Mouse (Mus musculus) cortical plate, adult 2 months (tissue): ENCODE measurements around the gene Cgnl1. TPM values are rescaled to one million over a fixed set of nuclear protein-coding genes. Genes with fewer than 3 reads are reported as not detected.

ENCODE experiments used
- H3K27ac ChIP-seq: fragments of 200-500 bp; 2 replicates; pipeline ENCODE4 v1.5.1; 2012; ENCODE audit warnings: low read length, control low read depth, inconsistent platforms; ENCODE audit not compliant: insufficient read depth
- H3K4me1 ChIP-seq: fragments of 200-500 bp; 2 replicates; pipeline ENCODE4 v1.6.1; 2011; ENCODE audit warnings: low read length; ENCODE audit not compliant: control insufficient read depth, insufficient read depth
- H3K4me3 ChIP-seq: fragments of 200-500 bp; 2 replicates; pipeline ENCODE4 v1.5.1; 2011; ENCODE audit warnings: mild to moderate bottlenecking, low read length, control low read depth; ENCODE audit not compliant: insufficient read depth
- CTCF ChIP-seq: fragments of 200-500 bp; IDR thresholded peaks from 2 replicates; pipeline ENCODE4 v1.5.1; 2011; ENCODE audit warnings: mild to moderate bottlenecking, control low read depth, low read length; ENCODE audit not compliant: insufficient read depth; ENCODE audit errors: extremely low read depth
- POLR2A ChIP-seq: fragments of 200-500 bp; IDR thresholded peaks from 2 replicates; pipeline ENCODE4 v1.6.1; 2011; ENCODE audit warnings: mild to moderate bottlenecking, low read length, control low read depth; ENCODE audit not compliant: insufficient read depth; ENCODE audit errors: extremely low read depth
- polyA plus RNA-seq: library from polyadenylated mRNA; depleted of rRNA; stranded (reverse); fragments of >200 nt; gene quantifications from 2 replicates; pipeline ENCODE4 v1.2.3, GENCODE M21; 2012

Cgnl1 gene
- polyA plus RNA-seq, 1 experiment: 6.0 TPM

DNA sequence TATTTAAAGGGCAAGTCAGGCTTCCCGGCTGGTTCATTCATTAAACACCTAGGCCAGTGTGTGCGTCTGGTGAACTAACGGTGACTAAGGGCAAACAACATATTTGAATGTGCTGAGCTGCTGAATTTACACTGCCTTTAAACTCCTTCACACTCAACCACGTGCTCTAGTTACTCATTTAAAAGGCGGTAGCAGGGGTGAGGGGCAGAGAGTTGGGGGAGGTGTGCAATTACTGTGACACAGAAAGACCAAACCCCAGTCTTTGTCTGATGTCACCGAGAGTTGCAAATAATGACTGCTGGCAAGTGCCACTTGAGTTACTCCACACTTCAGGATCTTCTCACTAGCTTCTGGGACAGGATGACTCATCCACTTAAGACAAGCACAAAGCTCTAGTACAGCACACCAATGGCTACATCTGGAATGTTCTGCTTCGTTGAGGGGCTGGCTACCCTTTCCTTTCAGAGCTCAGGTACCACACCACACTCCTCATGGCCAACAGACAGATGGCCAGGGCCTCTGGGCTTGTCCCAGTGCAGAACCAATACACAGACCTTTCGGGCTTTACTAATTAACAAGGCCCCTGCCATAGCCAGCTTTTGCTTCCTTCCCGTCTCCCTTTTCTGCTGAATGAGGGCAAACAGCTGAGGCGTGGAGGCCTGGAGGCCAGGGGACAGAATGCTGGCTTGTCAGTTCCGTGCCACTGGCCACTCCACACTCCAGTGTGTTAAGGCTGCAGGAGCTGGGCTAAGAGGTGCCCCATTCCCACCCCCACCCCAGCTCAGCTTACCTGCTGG, 107.8 kb downstream of the Cgnl1 start:
- no peak overlapping the region for H3K4me3 ChIP-seq
- no peak overlapping the region for H3K27ac ChIP-seq
- TF ChIP-seq POLR2A: no peak
- H3K4me1 ChIP-seq: 0 out of 2 replicates have a peak, but pooled peaks cover 1% of the 10 kb centered on the region

DNA sequence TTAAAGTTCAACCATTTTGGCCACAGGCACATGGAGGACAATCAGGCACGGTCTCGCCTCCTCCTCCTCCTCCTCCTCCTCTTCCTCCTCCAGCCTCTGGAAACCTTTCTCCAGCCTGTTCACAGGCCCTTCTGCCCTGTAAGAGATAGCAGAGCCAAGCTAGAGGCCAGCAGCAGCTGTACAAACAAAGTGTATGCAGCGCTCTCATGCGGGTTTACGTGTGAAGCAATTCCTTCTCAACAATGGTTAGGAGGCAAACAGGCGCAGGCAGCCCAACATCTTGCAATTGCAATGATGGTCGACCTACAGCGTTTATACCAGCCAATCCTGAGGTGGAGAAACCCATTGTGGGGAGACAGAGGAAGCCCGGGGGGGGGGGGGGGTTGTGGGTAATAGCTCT, 110.9 kb downstream of the Cgnl1 start:
- Histone ChIP-seq H3K4me3 (no peak overlapping the region), H3K27ac (no peak overlapping the region), H3K4me1 (0 out of 2 replicates have a peak, but pooled peaks cover 1% of the 10 kb centered on the region)
- TF ChIP-seq CTCF (no peak), POLR2A (no peak)

DNA sequence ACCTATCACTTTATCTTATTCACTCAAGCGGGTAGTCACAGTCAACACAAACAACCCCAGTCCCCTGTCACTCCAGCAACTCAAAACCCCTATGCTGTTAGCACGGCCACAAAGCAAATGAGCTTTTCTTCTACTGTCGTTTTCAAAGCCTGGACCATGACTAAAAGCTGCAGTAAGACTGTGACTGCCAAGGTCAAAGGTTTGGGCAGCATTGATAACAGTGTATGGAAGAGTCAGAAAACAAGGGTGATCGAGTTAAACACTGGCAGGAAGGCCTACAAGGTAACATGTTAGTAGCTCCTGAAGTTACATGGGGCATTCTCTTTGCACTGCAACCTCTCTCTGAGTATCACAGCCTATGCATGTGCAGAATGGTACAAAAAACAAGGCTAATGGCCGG, 111.7 kb downstream of the Cgnl1 start:
- H3K27ac ChIP-seq: no peak overlapping the region
- TF ChIP-seq CTCF: no peak
- H3K4me3 ChIP-seq: no peak overlapping the region
- H3K4me1 ChIP-seq: peaks cover 3% of the 10 kb centered on the region

DNA sequence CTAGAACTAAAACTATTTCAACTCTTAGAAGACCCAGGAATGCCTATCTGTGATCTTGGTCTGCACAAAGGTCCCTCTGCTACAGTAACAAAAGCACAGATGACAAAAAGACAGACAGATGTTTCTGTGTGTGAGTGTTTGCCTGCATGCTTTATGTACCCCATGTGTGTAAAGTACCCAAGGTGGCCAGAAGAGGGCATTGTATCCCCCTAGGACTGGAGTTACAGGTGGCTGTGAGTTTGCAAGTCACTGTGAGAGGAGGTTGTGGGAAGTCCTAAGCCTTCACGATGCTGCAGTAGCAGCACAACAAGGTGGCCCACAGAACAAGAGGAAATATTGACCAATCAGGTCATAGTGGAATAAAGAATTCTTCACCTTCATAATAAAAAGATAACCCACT, 114.2 kb downstream of the Cgnl1 start:
- TF ChIP-seq POLR2A: no peak
- no peak for TF ChIP-seq CTCF
- Histone ChIP-seq H3K27ac (no peak overlapping the region), H3K4me3 (no peak overlapping the region), H3K4me1 (peaks cover 4% of the 10 kb centered on the region)

DNA sequence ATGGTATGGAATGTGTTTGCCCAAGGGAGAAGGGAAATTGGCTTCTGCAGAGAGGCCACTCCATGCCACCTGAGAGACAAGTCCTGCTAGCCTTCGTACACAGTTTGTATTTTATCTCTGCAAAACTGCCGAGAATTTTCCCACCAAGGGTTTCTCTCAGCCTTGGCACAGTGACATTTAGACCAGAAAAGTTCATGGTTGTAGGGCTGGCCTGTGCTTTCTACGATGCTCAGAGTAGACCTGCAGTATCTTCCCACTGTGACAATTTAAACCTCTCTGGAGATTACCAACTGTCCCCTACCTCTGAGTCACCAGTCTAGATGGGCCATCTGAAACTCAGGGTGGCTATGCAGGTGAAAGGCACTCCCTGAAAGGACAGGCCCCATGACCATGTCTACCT, 116.5 kb downstream of the Cgnl1 start:
- Histone ChIP-seq H3K4me3 (no peak overlapping the region), H3K27ac (no peak overlapping the region), H3K4me1 (peaks cover 4% of the 10 kb centered on the region)
- no peak for TF ChIP-seq CTCF
- no peak for TF ChIP-seq POLR2A

DNA sequence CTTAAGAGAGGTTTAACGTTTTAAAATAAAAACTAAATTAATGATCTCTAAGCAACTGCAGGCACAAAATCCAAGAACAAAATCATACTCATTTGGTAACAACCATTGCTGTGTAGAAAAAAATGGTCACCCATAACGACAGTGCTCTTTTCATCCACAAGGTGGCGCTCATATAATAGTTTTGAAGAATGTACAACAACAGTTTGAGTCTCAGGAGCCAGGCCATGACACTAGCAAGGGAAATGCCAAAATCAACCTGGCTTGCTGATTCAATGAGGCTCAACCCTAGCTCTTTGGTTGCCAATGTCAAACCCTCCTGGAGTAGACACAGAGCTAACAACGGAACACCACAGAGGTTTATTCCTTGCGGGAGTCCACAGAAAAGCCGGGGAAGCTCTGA, 125.3 kb downstream of the Cgnl1 start:
- Histone ChIP-seq H3K4me3 (no peak overlapping the region), H3K27ac (no peak overlapping the region), H3K4me1 (no peaks in the 10 kb centered on the region)
- peak; percentile 54 for TF ChIP-seq CTCF
- no peak for TF ChIP-seq POLR2A

DNA sequence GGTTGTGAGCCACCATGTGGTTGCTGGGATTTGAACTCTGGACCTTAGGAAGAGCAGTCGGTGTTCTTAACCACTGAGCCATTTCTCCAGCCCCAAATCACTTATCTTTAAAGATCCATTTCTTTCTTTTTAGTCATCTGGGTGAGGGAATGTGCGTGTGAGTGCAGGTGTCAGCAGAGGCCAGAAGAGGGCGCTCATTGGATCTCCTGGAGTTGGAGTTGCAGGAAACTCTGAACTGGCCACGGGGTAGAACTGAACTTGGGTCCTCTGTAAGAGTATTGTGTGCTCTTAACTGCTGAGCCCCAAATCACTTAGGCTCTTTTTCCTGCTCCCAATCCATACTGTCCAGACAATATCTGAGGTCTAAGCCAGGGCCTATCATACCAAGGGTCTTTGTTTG, 127.8 kb downstream of the Cgnl1 start:
- no peak overlapping the region for H3K4me3 ChIP-seq
- no peaks in the 10 kb centered on the region for H3K4me1 ChIP-seq
- no peak overlapping the region for H3K27ac ChIP-seq
- TF ChIP-seq POLR2A (no peak), CTCF (no peak)

DNA sequence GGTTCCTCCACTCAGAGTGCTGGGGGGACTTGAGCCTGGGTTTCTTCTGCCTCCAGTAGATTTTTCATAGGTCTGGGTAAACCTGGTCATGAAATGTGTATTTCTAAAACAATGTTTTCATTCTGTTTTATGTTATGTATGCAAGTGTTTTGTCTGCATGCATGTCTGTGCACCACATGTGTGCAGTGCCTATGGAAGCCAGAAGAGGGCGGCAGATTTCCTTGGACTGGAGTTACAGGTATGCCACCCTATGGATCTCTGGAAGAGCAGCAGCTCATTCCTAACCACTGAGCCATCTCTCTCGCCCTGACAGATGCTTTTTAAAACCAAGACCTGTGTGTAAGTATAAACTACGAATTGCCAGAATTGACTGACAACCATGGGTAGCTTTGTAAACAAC, 129.1 kb downstream of the Cgnl1 start:
- Histone ChIP-seq H3K4me3 (no peak overlapping the region), H3K27ac (no peak overlapping the region), H3K4me1 (no peaks in the 10 kb centered on the region)
- TF ChIP-seq CTCF: no peak
- no peak for TF ChIP-seq POLR2A

DNA sequence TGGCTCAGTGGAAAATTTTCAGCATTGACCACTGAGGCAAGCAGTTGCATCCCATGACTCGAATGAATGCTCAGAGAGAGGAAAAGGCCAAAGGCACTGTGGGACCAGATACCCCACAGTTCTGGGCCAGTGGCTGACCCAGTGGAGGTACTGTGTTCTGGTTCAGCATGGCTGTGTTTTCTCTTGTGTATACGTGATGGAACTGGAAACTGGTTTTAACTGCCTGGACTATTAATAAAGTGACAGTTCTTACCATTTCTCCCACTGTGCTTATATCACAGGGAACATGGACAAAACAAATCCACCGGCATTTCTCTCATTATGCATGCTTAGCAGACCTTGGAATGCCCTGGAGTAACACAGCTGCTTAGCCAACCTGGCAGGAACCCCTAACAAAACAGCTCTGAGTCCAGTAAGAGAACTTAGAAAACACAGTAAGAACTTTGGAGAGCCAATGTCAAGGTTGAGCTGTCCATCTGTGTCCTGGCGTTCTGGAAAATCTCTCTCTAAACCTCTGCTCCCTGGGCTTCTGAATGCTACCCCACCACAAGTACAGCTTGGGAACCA, 131.0 kb downstream of the Cgnl1 start:
- TF ChIP-seq CTCF (no peak), POLR2A (no peak)

DNA sequence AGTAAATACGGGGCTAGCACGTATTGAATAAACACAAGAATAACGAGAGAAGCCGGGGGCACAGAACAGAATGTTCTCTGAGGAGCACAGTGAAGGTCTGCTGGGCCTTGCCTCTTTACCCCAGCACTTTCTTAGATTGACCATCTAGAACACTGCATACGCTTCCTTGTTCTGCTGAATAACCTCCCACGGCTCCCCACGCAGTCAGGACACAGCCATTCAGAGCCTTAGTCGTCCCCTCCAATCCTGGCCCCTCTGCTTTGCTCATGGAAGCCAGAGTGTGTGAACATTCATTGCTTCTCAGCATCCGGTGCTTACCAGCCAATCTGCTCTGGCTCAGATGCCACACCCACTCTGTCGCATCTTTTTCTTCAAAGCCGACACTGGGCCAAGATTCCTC, 133.2 kb downstream of the Cgnl1 start:
- no peak for TF ChIP-seq POLR2A
- no peak for TF ChIP-seq CTCF
- H3K27ac ChIP-seq: no peak overlapping the region
- H3K4me1 ChIP-seq: no peaks in the 10 kb centered on the region
- no peak overlapping the region for H3K4me3 ChIP-seq

More for the DNA sequence above, 131.0 kb downstream of the Cgnl1 start:
- Histone ChIP-seq H3K4me1 (no peaks in the 10 kb centered on the region), H3K4me3 (no peak overlapping the region), H3K27ac (no peak overlapping the region)
